Mouse (Mus musculus): Measurements from ENCODE around the gene Lins1. TPM values are rescaled to one million over a fixed set of nuclear protein-coding genes. Genes with fewer than 3 reads are reported as not detected.

The Lins1 gene
- polyA plus RNA-seq, 1 experiment: 5.4 TPM

- Histone ChIP-seq H3K4me3 (ENCODE audit: insufficient read depth, poor library complexity, severe bottlenecking) (no peak overlapping the region), H3K79me2 (ENCODE audit: control insufficient read depth, insufficient read depth) (no peaks in the 10 kb centered on the region), H3K27me3 (ENCODE audit: control insufficient read depth, insufficient read depth, insufficient read length) (no peaks in the 10 kb centered on the region), H3ac (ENCODE audit: control insufficient read depth, insufficient read length, low read depth) (no peak overlapping the region), H3K36me3 (ENCODE audit: control insufficient read depth, insufficient read depth) (no peaks in the 10 kb centered on the region), H3K79me3 (ENCODE audit: low read depth) (no peaks in the 10 kb centered on the region)
- no peak for TF ChIP-seq CEBPB (IDR thresholded peaks at IDR 0.05; ENCODE audit: low read depth)
- TF ChIP-seq MYOG (IDR thresholded peaks at IDR 0.05; ENCODE audit: control insufficient read depth, extremely low read depth, insufficient read length): no peak
- TF ChIP-seq FOSL1 (IDR thresholded peaks at IDR 0.05; ENCODE audit: insufficient read depth, low read length, poor library complexity, severe bottlenecking): no peak
- no peak for TF ChIP-seq MYOD1 (IDR thresholded peaks at IDR 0.05; ENCODE audit: control insufficient read depth, insufficient read length, low read depth)
- TF ChIP-seq USF1 (IDR thresholded peaks at IDR 0.05; ENCODE audit: low read depth): no peak
- no peak for TF ChIP-seq CTCF (IDR thresholded peaks at IDR 0.05; ENCODE audit: control insufficient read depth, insufficient read depth, insufficient read length)
- TF ChIP-seq MAX (IDR thresholded peaks at IDR 0.05): no peak
Observed at GRCm38 (mm10) chr7:66702721-66703120, 13.0 kb downstream of the Lins1 start.

- no peaks in the 10 kb centered on the region for H3K79me3 ChIP-seq (ENCODE audit: low read depth)
- H3ac ChIP-seq (ENCODE audit: control insufficient read depth, insufficient read length, low read depth): no peak overlapping the region
- no peaks in the 10 kb centered on the region for H3K79me2 ChIP-seq (ENCODE audit: control insufficient read depth, insufficient read depth)
- peaks cover 6% of the 10 kb centered on the region for H3K36me3 ChIP-seq (ENCODE audit: control insufficient read depth, insufficient read depth)
- no peak overlapping the region for H3K4me3 ChIP-seq (ENCODE audit: insufficient read depth, poor library complexity, severe bottlenecking)
- no peaks in the 10 kb centered on the region for H3K27me3 ChIP-seq (ENCODE audit: control insufficient read depth, insufficient read depth, insufficient read length)
- no peak for TF ChIP-seq MYOG (IDR thresholded peaks at IDR 0.05; ENCODE audit: control insufficient read depth, extremely low read depth, insufficient read length)
- TF ChIP-seq MAX (IDR thresholded peaks at IDR 0.05): no peak
- no peak for TF ChIP-seq USF1 (IDR thresholded peaks at IDR 0.05; ENCODE audit: low read depth)
- TF ChIP-seq CEBPB (IDR thresholded peaks at IDR 0.05; ENCODE audit: low read depth): no peak
- no peak for TF ChIP-seq FOSL1 (IDR thresholded peaks at IDR 0.05; ENCODE audit: insufficient read depth, low read length, poor library complexity, severe bottlenecking)
- TF ChIP-seq CTCF (IDR thresholded peaks at IDR 0.05; ENCODE audit: control insufficient read depth, insufficient read depth, insufficient read length): no peak
- no peak for TF ChIP-seq MYOD1 (IDR thresholded peaks at IDR 0.05; ENCODE audit: control insufficient read depth, insufficient read length, low read depth)
Observed at GRCm38 (mm10) chr7:66704631-66705030, 14.9 kb downstream of the Lins1 start.

DNA sequence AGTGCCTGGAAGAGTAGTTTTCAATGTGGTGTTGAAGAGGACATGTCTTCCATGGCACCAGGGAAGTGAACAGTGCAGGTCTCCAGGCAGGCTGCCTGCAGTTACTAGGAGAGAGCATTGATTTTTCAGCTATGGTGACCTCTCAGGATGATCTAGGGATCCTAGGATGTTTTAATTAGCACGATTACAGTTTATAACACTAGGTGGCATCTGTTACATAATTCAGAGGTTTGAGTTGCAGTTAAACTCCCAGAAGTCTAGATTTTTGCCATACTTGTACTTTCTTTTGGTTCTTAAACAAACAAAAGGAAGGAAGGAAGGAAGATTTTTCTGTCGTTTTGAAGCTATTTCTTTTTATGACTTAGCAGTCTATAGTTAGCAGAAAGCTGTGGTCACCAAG is 21.5 kb downstream of the Lins1 start:
- Histone ChIP-seq H3K79me2 (ENCODE audit: control insufficient read depth, insufficient read depth) (no peaks in the 10 kb centered on the region), H3K79me3 (ENCODE audit: low read depth) (no peaks in the 10 kb centered on the region), H3K4me3 (ENCODE audit: insufficient read depth, poor library complexity, severe bottlenecking) (no peak overlapping the region), H3K27me3 (ENCODE audit: control insufficient read depth, insufficient read depth, insufficient read length) (no peaks in the 10 kb centered on the region), H3K36me3 (ENCODE audit: control insufficient read depth, insufficient read depth) (peaks cover 28% of the 10 kb centered on the region), H3ac (ENCODE audit: control insufficient read depth, insufficient read length, low read depth) (no peak overlapping the region)
- TF ChIP-seq USF1 (IDR thresholded peaks at IDR 0.05; ENCODE audit: low read depth): no peak
- TF ChIP-seq CTCF (IDR thresholded peaks at IDR 0.05; ENCODE audit: control insufficient read depth, insufficient read depth, insufficient read length): no peak
- no peak for TF ChIP-seq MYOG (IDR thresholded peaks at IDR 0.05; ENCODE audit: control insufficient read depth, extremely low read depth, insufficient read length)
- no peak for TF ChIP-seq FOSL1 (IDR thresholded peaks at IDR 0.05; ENCODE audit: insufficient read depth, low read length, poor library complexity, severe bottlenecking)
- no peak for TF ChIP-seq MYOD1 (IDR thresholded peaks at IDR 0.05; ENCODE audit: control insufficient read depth, insufficient read length, low read depth)
- TF ChIP-seq CEBPB (IDR thresholded peaks at IDR 0.05; ENCODE audit: low read depth): no peak
- TF ChIP-seq MAX (IDR thresholded peaks at IDR 0.05): no peak

GRCm38 (mm10) chr7:66724514-66724913 is 34.8 kb downstream of the Lins1 start:
- no peaks in the 10 kb centered on the region for H3K36me3 ChIP-seq (ENCODE audit: control insufficient read depth, insufficient read depth)
- no peaks in the 10 kb centered on the region for H3K27me3 ChIP-seq (ENCODE audit: control insufficient read depth, insufficient read depth, insufficient read length)
- no peak overlapping the region for H3K4me3 ChIP-seq (ENCODE audit: insufficient read depth, poor library complexity, severe bottlenecking)
- H3ac ChIP-seq (ENCODE audit: control insufficient read depth, insufficient read length, low read depth): no peak overlapping the region
- TF ChIP-seq MYOG (IDR thresholded peaks at IDR 0.05; ENCODE audit: control insufficient read depth, extremely low read depth, insufficient read length) (no peak), CEBPB (IDR thresholded peaks at IDR 0.05; ENCODE audit: low read depth) (no peak), MYOD1 (IDR thresholded peaks at IDR 0.05; ENCODE audit: control insufficient read depth, insufficient read length, low read depth) (no peak), MAX (IDR thresholded peaks at IDR 0.05) (no peak), FOSL1 (IDR thresholded peaks at IDR 0.05; ENCODE audit: insufficient read depth, low read length, poor library complexity, severe bottlenecking) (no peak), CTCF (IDR thresholded peaks at IDR 0.05; ENCODE audit: control insufficient read depth, insufficient read depth, insufficient read length) (no peak), USF1 (IDR thresholded peaks at IDR 0.05; ENCODE audit: low read depth) (no peak)
- H3K79me2 ChIP-seq (ENCODE audit: control insufficient read depth, insufficient read depth): no peaks in the 10 kb centered on the region
- no peaks in the 10 kb centered on the region for H3K79me3 ChIP-seq (ENCODE audit: low read depth)

GRCm38 (mm10) chr7:66724954-66725353 is 35.3 kb downstream of the Lins1 start:
- Histone ChIP-seq H3K27me3 (ENCODE audit: control insufficient read depth, insufficient read depth, insufficient read length) (no peaks in the 10 kb centered on the region), H3K79me3 (ENCODE audit: low read depth) (no peaks in the 10 kb centered on the region), H3K36me3 (ENCODE audit: control insufficient read depth, insufficient read depth) (no peaks in the 10 kb centered on the region), H3K4me3 (ENCODE audit: insufficient read depth, poor library complexity, severe bottlenecking) (no peak overlapping the region), H3ac (ENCODE audit: control insufficient read depth, insufficient read length, low read depth) (no peak overlapping the region), H3K79me2 (ENCODE audit: control insufficient read depth, insufficient read depth) (no peaks in the 10 kb centered on the region)
- TF ChIP-seq CEBPB (IDR thresholded peaks at IDR 0.05; ENCODE audit: low read depth) (no peak), CTCF (IDR thresholded peaks at IDR 0.05; ENCODE audit: control insufficient read depth, insufficient read depth, insufficient read length) (no peak), FOSL1 (IDR thresholded peaks at IDR 0.05; ENCODE audit: insufficient read depth, low read length, poor library complexity, severe bottlenecking) (no peak), MYOG (IDR thresholded peaks at IDR 0.05; ENCODE audit: control insufficient read depth, extremely low read depth, insufficient read length) (no peak), USF1 (IDR thresholded peaks at IDR 0.05; ENCODE audit: low read depth) (no peak), MAX (IDR thresholded peaks at IDR 0.05) (no peak), MYOD1 (IDR thresholded peaks at IDR 0.05; ENCODE audit: control insufficient read depth, insufficient read length, low read depth) (no peak)

DNA sequence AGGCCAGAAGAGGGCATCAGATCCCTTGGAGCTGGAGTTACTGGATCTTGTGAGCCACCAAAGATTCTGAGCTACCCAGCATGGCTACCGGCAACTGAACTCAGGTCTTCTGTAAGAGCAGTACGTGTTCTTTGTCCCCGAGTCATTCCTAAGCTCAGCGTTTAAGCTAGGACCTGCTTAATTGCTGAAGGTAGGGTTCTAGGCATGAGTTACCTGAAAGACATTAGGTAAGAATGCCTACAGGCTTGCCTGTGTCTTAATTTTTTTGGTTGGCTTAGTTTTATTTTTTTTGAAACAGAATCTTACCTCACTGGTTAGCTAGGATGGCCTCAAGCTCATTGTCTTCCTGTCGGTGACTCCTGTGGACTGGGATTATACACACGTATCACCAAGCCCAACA is 38.4 kb downstream of the Lins1 start:
- no peaks in the 10 kb centered on the region for H3K79me2 ChIP-seq (ENCODE audit: control insufficient read depth, insufficient read depth)
- H3K36me3 ChIP-seq (ENCODE audit: control insufficient read depth, insufficient read depth): no peaks in the 10 kb centered on the region
- H3K4me3 ChIP-seq (ENCODE audit: insufficient read depth, poor library complexity, severe bottlenecking): no peak overlapping the region
- TF ChIP-seq FOSL1 (IDR thresholded peaks at IDR 0.05; ENCODE audit: insufficient read depth, low read length, poor library complexity, severe bottlenecking): no peak
- TF ChIP-seq MYOG (IDR thresholded peaks at IDR 0.05; ENCODE audit: control insufficient read depth, extremely low read depth, insufficient read length): no peak
- TF ChIP-seq MAX (IDR thresholded peaks at IDR 0.05): no peak
- TF ChIP-seq CEBPB (IDR thresholded peaks at IDR 0.05; ENCODE audit: low read depth): no peak
- TF ChIP-seq CTCF (IDR thresholded peaks at IDR 0.05; ENCODE audit: control insufficient read depth, insufficient read depth, insufficient read length): no peak
- TF ChIP-seq USF1 (IDR thresholded peaks at IDR 0.05; ENCODE audit: low read depth): no peak
- no peak for TF ChIP-seq MYOD1 (IDR thresholded peaks at IDR 0.05; ENCODE audit: control insufficient read depth, insufficient read length, low read depth)
- H3ac ChIP-seq (ENCODE audit: control insufficient read depth, insufficient read length, low read depth): no peak overlapping the region
- H3K27me3 ChIP-seq (ENCODE audit: control insufficient read depth, insufficient read depth, insufficient read length): no peaks in the 10 kb centered on the region
- no peaks in the 10 kb centered on the region for H3K79me3 ChIP-seq (ENCODE audit: low read depth)

Data from C2C12 (cell line).